Mouse (Mus musculus): ENCODE data around the gene Tm4sf1.

DNA sequence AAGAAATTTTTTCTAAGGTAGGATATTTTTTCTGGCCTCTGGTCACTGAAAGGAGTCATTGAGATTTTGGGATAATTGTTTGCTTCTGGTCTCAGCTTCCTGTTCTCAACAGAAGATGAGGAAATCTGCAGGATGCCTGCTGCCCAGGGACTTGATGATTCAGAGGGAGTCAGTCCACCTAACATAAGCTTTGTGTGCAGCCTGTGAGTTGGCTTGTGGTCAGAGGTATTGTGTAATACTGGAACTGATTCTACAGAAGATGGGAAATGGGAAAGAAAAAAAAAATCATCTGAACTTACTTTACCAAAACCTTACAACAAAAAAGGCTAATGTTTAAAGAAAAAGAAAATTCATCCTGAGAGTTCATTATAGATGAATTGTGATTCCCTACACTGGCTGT is 49.2 kb downstream of the Tm4sf1 start:
- TF ChIP-seq CTCF (IDR thresholded peaks at IDR 0.05; ENCODE audit: low read depth, low read length) (no peak), POLR2A (IDR thresholded peaks at IDR 0.05; ENCODE audit: extremely low read depth, insufficient read depth, low read length) (no peak)
